Mouse (Mus musculus) kidney, embryonic 14.5 days (tissue): ENCODE results near the gene Nr1d2. TPM values are rescaled to one million over a fixed set of nuclear protein-coding genes. Genes with fewer than 3 reads are reported as not detected.
A peak's percentile ranks its signal among the peaks of the same experiment; 100 is the strongest.
"Not testable (repeated sequence)": the region's sequence is repeated elsewhere in the genome, so short reads cannot be mapped to it uniquely, and the experiment has no call there.

ENCODE experiments used
- ATAC-seq: fragments of 200-750 bp; cut with Nextera tagmentation; 2 replicates; pipeline ENCODE4 v1.8.0; 2017; ENCODE audit warnings: moderate number of reproducible peaks, mild to moderate bottlenecking, moderate TSS enrichment, moderate library complexity; ENCODE audit not compliant: low FRiP score, low TSS enrichment
- H3K27ac ChIP-seq: fragments of 300-500 bp; sonication (generic); 2 replicates; pipeline ENCODE4 v1.5.1; 2014; ENCODE audit warnings: low read depth, mild to moderate bottlenecking, low read length, moderate library complexity, mixed read lengths
- H3K27me3 ChIP-seq: fragments of 300-500 bp; sonication (generic); 2 replicates; pipeline ENCODE4 v1.6.1; 2014; ENCODE audit warnings: mild to moderate bottlenecking, low read length; ENCODE audit not compliant: control insufficient read depth, insufficient read depth
- H3K36me3 ChIP-seq: fragments of 300-500 bp; sonication (generic); 2 replicates; pipeline ENCODE4 v1.6.1; 2014; ENCODE audit warnings: low read length, mixed read lengths; ENCODE audit not compliant: control insufficient read depth, insufficient read depth
- H3K4me1 ChIP-seq: fragments of 300-500 bp; sonication (generic); 2 replicates; pipeline ENCODE4 v1.6.1; 2014; ENCODE audit warnings: low read length, mixed read lengths; ENCODE audit not compliant: control insufficient read depth, insufficient read depth
- H3K4me2 ChIP-seq: fragments of 300-500 bp; sonication (generic); replicated peaks from 2 replicates; pipeline ENCODE4 v1.6.1; 2014; ENCODE audit warnings: low read depth, mild to moderate bottlenecking, low read length
- H3K4me3 ChIP-seq: fragments of 300-500 bp; sonication (generic); 2 replicates; pipeline ENCODE4 v1.5.1; 2014; ENCODE audit warnings: mild to moderate bottlenecking, low read length
- H3K9ac ChIP-seq: fragments of 300-500 bp; sonication (generic); 2 replicates; pipeline ENCODE4 v1.6.1; 2014; ENCODE audit warnings: low read depth, mild to moderate bottlenecking, low read length, moderate library complexity
- H3K9me3 ChIP-seq: fragments of 300-500 bp; sonication (generic); 2 replicates; pipeline ENCODE4 v1.6.1; 2016; ENCODE audit warnings: low read length; ENCODE audit not compliant: control insufficient read depth
- WGBS: fragments of 180-500 bp; shearing (Covaris S2); extraction: QIAGEN DNeasy Blood & Tissue Kit; methylation state at CpG from one replicate; pipeline ENCODE4 v1.1.7; 2014; 5-methylcytosine and 5-hydroxymethylcytosine counted together
- polyA plus RNA-seq: library from polyadenylated mRNA; unstranded; fragments of >200 nt; fragmentation: Nextera tagmentation; extraction: Ambion mirVana; gene quantifications from 2 replicates; pipeline ENCODE4 v1.2.1, GENCODE M21; 2014

Gene Nr1d2
- polyA plus RNA-seq, 1 experiment from 2014 or later: 11.8 TPM

GRCm38 (mm10) chr14:18270529-18271441, 31.9 kb upstream of the Nr1d2 start, which contains the start of the genes Nkiras1 and Rpl15:
Gene Nkiras1 (plus strand): TSS chr14:18271136.
Gene Rpl15 (minus strand): TSS chr14:18271391.
- Histone ChIP-seq H3K4me1 (peaks cover 3% of the 10 kb centered on the region; the same call in 1 of the 2 replicates), H3K9me3 (no peaks in the 10 kb centered on the region), H3K27me3 (no peaks in the 10 kb centered on the region), H3K4me3 (peak within 1 kb of the TSS; percentile 94), H3K9ac (peak within 1 kb of the TSS; percentile 99), H3K4me2 (peak within 1 kb of the TSS; percentile 66), H3K36me3 (peaks cover 27% of the 10 kb centered on the region), H3K27ac (peak within 1 kb of the TSS; percentile 83)
- under 1% methylated on average over 78 of the region's 78 CpGs for WGBS
- peak; percentile 100 for ATAC-seq

- Histone ChIP-seq H3K4me3 (peak overlapping the region; percentile 94), H3K27ac (peak overlapping the region; percentile 83), H3K36me3 (peaks cover 27% of the 10 kb centered on the region), H3K9ac (peak overlapping the region; percentile 99), H3K4me2 (peak overlapping the region; percentile 66)
- WGBS: under 1% methylated on average over 18 of the region's 24 CpGs
- H3K9me3 ChIP-seq, H3K27me3 ChIP-seq, H3K4me1 ChIP-seq, ATAC-seq: not testable (repeated sequence)
These were observed 31.1 kb upstream of the Nr1d2 start for GRCm38 (mm10) chr14:18269947-18270528.

- no peak overlapping the region for H3K4me2 ChIP-seq
- H3K9ac ChIP-seq: no peak overlapping the region
- no peaks in the 10 kb centered on the region for H3K27me3 ChIP-seq
- H3K4me3 ChIP-seq: no peak overlapping the region
- no peaks in the 10 kb centered on the region; the same call in 1 of the 2 replicates for H3K9me3 ChIP-seq
- no peaks in the 10 kb centered on the region for H3K4me1 ChIP-seq
- no peak overlapping the region for H3K27ac ChIP-seq
- 64% methylated on average over 4 of the region's 4 CpGs for WGBS
- H3K36me3 ChIP-seq: peaks cover 20% of the 10 kb centered on the region
- ATAC-seq: no peak
These were observed 24.5 kb upstream of the Nr1d2 start for GRCm38 (mm10) chr14:18263427-18263826.

- H3K27me3 ChIP-seq: no peaks in the 10 kb centered on the region
- no peaks in the 10 kb centered on the region for H3K36me3 ChIP-seq
- no peak overlapping the region for H3K4me3 ChIP-seq
- no peak overlapping the region for H3K27ac ChIP-seq
- H3K4me2 ChIP-seq: no peak overlapping the region
- no peak overlapping the region for H3K9ac ChIP-seq
- no peak for ATAC-seq
- 83% methylated on average over 3 of the region's 3 CpGs for WGBS
- H3K4me1 ChIP-seq: no peaks in the 10 kb centered on the region
- no peaks in the 10 kb centered on the region; the same call in 1 of the 2 replicates for H3K9me3 ChIP-seq
These were observed 22.3 kb upstream of the Nr1d2 start for GRCm38 (mm10) chr14:18261203-18261602.

- Histone ChIP-seq H3K4me1 (no peaks in the 10 kb centered on the region), H3K27ac (no peak overlapping the region), H3K27me3 (no peaks in the 10 kb centered on the region), H3K9ac (no peak overlapping the region), H3K4me3 (no peak overlapping the region), H3K36me3 (no peaks in the 10 kb centered on the region), H3K9me3 (no peaks in the 10 kb centered on the region), H3K4me2 (no peak overlapping the region)
- WGBS: 86% methylated on average over 21 of the region's 21 CpGs
- no peak for ATAC-seq
These were observed 3.8 kb upstream of the Nr1d2 start for GRCm38 (mm10) chr14:18242638-18243130.

- Histone ChIP-seq H3K9me3 (no peaks in the 10 kb centered on the region), H3K36me3 (no peaks in the 10 kb centered on the region), H3K4me2 (no peak overlapping the region), H3K9ac (no peak overlapping the region), H3K27me3 (no peaks in the 10 kb centered on the region), H3K27ac (no peak overlapping the region), H3K4me1 (0 out of 2 replicates have a peak, but pooled peaks cover 3% of the 10 kb centered on the region), H3K4me3 (no peak overlapping the region)
- ATAC-seq: no peak
- 92% methylated on average over 4 of the region's 4 CpGs for WGBS
These were observed 2.9 kb upstream of the Nr1d2 start for GRCm38 (mm10) chr14:18241786-18242185.

GRCm38 (mm10) chr14:18240132-18240531, 1.2 kb upstream of the Nr1d2 start:
- 0 out of 2 replicates have a peak, but pooled peaks cover 3% of the 10 kb centered on the region for H3K4me1 ChIP-seq
- H3K4me3 ChIP-seq: no peak overlapping the region
- no peaks in the 10 kb centered on the region for H3K27me3 ChIP-seq
- no peaks in the 10 kb centered on the region for H3K9me3 ChIP-seq
- no peak for ATAC-seq
- H3K9ac ChIP-seq: no peak overlapping the region
- H3K4me2 ChIP-seq: no peak overlapping the region
- H3K27ac ChIP-seq: no peak overlapping the region
- H3K36me3 ChIP-seq: no peaks in the 10 kb centered on the region
- WGBS: 74% methylated on average over 7 of the region's 7 CpGs

GRCm38 (mm10) chr14:18238131-18238749, 687 bp downstream of the Nr1d2 start:
- Histone ChIP-seq H3K36me3 (no peaks in the 10 kb centered on the region), H3K9ac (peak overlapping the region; percentile 70), H3K27me3 (no peaks in the 10 kb centered on the region), H3K4me1 (0 out of 2 replicates have a peak, but pooled peaks cover 3% of the 10 kb centered on the region), H3K4me2 (peak overlapping the region; percentile 53), H3K27ac (peak overlapping the region; percentile 88), H3K4me3 (peak overlapping the region; percentile 75), H3K9me3 (no peaks in the 10 kb centered on the region)
- peak; percentile 91 for ATAC-seq
- under 1% methylated on average over 70 of the region's 71 CpGs for WGBS
